Mouse (Mus musculus) hindbrain, postnatal 0 days (tissue): Measurements from ENCODE around the gene Slc16a3. TPM values are rescaled to one million over a fixed set of nuclear protein-coding genes. Genes with fewer than 3 reads are reported as not detected.
A peak's percentile ranks its signal among the peaks of the same experiment; 100 is the strongest.

ENCODE experiments used
- ATAC-seq: fragments of 200-750 bp; cut with Nextera tagmentation; 2 replicates; pipeline ENCODE4 v1.8.0; 2017; ENCODE audit warnings: mild to moderate bottlenecking, moderate TSS enrichment, moderate library complexity
- DNase-seq: peaks from one replicate; pipeline ENCODE4 v3.0.0-alpha.2; 2015; ENCODE audit warnings: low spot score
- H3K27ac ChIP-seq: fragments of 300-500 bp; sonication (generic); 2 replicates; pipeline ENCODE4 v1.5.1; 2014; ENCODE audit warnings: mild to moderate bottlenecking
- H3K27me3 ChIP-seq: fragments of 300-500 bp; sonication (generic); 2 replicates; pipeline ENCODE4 v1.6.1; 2014; ENCODE audit warnings: low read length, mixed read lengths; ENCODE audit not compliant: insufficient read depth
- H3K36me3 ChIP-seq: fragments of 300-500 bp; sonication (generic); 2 replicates; pipeline ENCODE4 v1.6.1; 2014; ENCODE audit warnings: low read length, mixed read lengths; ENCODE audit not compliant: insufficient read depth
- H3K4me1 ChIP-seq: fragments of 300-500 bp; sonication (generic); 2 replicates; pipeline ENCODE4 v1.6.1; 2014; ENCODE audit warnings: antibody characterized with exemption, low read length, mixed read lengths; ENCODE audit not compliant: insufficient read depth
- H3K4me2 ChIP-seq: fragments of 300-500 bp; sonication (generic); 2 replicates; pipeline ENCODE4 v1.6.1; 2014; ENCODE audit warnings: low read depth, mild to moderate bottlenecking, low read length, moderate library complexity, mixed read lengths
- H3K4me3 ChIP-seq: fragments of 300-500 bp; sonication (generic); 2 replicates; pipeline ENCODE4 v1.5.1; 2014; ENCODE audit warnings: low read length
- H3K9ac ChIP-seq: fragments of 300-500 bp; sonication (generic); replicated peaks from 2 replicates; pipeline ENCODE4 v1.6.1; 2014; ENCODE audit warnings: mild to moderate bottlenecking, low read length, moderate library complexity, mixed read lengths
- H3K9me3 ChIP-seq: fragments of 300-500 bp; sonication (generic); 2 replicates; pipeline ENCODE4 v1.6.1; 2016; ENCODE audit warnings: low read length, mixed read lengths
- CTCF ChIP-seq: IDR thresholded peaks from 2 replicates; pipeline ENCODE4 v1.5.1; 2016; ENCODE audit warnings: antibody characterized with exemption, control low read depth, low read depth
- WGBS: fragments of 180-500 bp; shearing (Covaris S2); extraction: QIAGEN DNeasy Blood & Tissue Kit; methylation state at CpG from one replicate; pipeline ENCODE4 v1.1.7; 2014; 5-methylcytosine and 5-hydroxymethylcytosine counted together
- polyA plus RNA-seq: library from polyadenylated mRNA; unstranded; fragments of >200 nt; fragmentation: Nextera tagmentation; extraction: Ambion mirVana; gene quantifications from 2 replicates; pipeline ENCODE4 v1.2.1, GENCODE M21; 2015
- total RNA-seq: library from RNA; depleted of rRNA; stranded (reverse); fragments of >200 nt; gene quantifications from 2 replicates; pipeline ENCODE4 v1.2.3, GENCODE M21; 2014

Slc16a3 gene
- total and polyA plus RNA-seq, 2 experiments from 2014 or later, result 6.4 to 24.9 TPM

DNA sequence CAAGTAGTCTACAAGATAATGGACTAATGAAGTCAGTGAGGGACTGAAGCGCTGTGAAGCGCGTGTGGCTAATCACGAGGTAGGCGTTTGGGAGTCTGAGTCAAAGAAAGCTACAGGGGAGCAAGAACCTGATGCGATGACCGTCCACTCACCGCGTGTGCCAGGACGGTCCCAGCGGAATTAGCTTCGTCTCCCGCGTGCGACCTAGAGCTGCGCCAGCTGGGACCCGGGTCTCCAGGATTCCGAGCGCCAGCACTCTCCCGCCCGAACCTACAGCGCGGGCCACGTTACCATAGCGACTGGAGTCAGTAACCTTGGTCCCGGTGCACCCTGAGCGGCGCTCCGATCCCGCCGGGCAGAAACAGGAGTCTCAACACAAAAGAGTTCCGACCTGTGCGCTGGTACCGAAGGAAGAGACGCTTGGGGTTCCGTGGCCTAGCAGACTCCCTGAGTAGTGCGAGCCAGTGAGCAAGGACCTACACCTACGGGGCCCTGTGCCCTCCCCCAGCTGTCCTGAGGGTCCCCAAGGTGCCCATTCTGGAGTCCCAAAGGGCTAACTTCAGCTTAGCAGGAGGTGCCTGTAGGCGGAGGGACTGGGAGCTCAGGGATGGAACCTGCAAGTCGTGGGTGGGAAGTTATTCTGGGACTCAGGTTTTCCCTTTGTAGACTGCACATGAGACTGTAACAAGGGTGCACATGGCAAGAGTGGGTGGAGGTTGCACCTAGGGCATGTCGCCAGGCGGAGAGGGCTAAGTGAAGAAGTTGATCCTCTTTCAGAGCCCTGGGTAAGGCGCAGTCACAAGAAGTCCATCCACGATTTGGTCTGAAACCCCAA lies 15.5 kb upstream of the Slc16a3 start, which contains the start of gene Ccdc57:
Gene Ccdc57, minus strand, starts transcription at position 309 of the 835 bp plus-strand sequence.
- Histone ChIP-seq H3K9me3 (no peaks in the 10 kb centered on the region), H3K27ac (peak within 1 kb of the TSS; percentile 45; the same call in 1 of the 2 replicates)
- WGBS, result 8% methylated on average over 44 of the region's 44 CpGs

DNA sequence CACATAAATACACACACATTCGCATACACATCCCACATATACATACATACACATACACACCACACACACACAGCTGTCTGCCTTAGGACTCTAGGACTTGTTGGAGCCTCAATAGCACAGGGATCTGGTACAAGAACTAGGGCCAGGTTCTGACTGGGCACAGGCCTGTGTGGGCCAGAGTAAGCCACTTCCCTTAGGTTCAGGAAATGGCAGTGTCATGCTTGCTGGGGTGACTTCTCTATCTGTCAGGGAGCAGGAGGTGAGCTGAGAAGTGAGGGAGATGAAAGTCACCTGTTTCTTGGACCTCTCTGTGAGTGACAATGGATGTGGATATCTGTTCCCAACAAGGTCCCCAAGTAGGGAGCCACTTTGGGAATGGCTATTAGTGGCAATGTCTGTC lies 10.3 kb upstream of the Slc16a3 start:
- Histone ChIP-seq H3K36me3 (no peaks in the 10 kb centered on the region), H3K4me3 (no peak overlapping the region), H3K27me3 (no peaks in the 10 kb centered on the region), H3K9ac (no peak overlapping the region), H3K27ac (no peak overlapping the region), H3K9me3 (no peaks in the 10 kb centered on the region), H3K4me1 (peaks cover 1% of the 10 kb centered on the region; the same call in 1 of the 2 replicates), H3K4me2 (no peak overlapping the region)
- no peak for TF ChIP-seq CTCF
- DNase-seq, result no peak
- 98% methylated on average over 1 of the region's 1 CpGs for WGBS
- ATAC-seq, result no peak

More for the DNA sequence above, 15.5 kb upstream of the Slc16a3 start, which contains the start of gene Ccdc57:
- TF ChIP-seq CTCF, result no peak
- peak; percentile 94 for DNase-seq
- Histone ChIP-seq H3K9ac (peak within 1 kb of the TSS; percentile 68), H3K4me3 (peak within 1 kb of the TSS; percentile 76), H3K4me2 (peak within 1 kb of the TSS; percentile 85), H3K27me3 (no peaks in the 10 kb centered on the region), H3K4me1 (peaks cover 7% of the 10 kb centered on the region; the same call in 1 of the 2 replicates), H3K36me3 (no peaks in the 10 kb centered on the region)
- ATAC-seq, result peak; percentile 96

DNA sequence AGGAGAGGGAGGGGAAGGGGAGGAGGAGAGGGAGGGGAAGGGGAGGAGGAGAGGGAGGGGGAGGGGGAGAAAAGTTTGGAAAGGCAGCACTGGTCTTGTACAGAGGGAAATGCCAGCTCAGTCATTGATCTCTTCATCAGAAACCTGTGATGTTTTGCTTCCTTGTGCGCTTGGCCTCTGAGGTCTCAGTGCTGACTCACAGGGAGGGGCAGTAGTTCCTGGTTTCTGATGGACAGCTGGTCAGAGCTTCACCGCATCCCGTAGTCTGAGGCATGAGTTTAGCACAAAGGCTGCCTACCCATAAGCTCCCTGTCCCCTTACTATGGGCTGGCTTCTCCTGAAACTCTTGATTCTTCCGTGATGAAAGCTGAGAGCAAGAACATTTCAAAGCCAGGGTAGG lies 9.5 kb upstream of the Slc16a3 start:
- Histone ChIP-seq H3K27me3 (no peaks in the 10 kb centered on the region), H3K4me1 (no peaks in the 10 kb centered on the region), H3K4me2 (no peak overlapping the region), H3K36me3 (no peaks in the 10 kb centered on the region), H3K27ac (no peak overlapping the region), H3K9ac (no peak overlapping the region), H3K9me3 (no peaks in the 10 kb centered on the region), H3K4me3 (no peak overlapping the region)
- ATAC-seq (no peak), DNase-seq (no peak)
- no peak for TF ChIP-seq CTCF
- WGBS, result 37% methylated on average over 4 of the region's 4 CpGs

DNA sequence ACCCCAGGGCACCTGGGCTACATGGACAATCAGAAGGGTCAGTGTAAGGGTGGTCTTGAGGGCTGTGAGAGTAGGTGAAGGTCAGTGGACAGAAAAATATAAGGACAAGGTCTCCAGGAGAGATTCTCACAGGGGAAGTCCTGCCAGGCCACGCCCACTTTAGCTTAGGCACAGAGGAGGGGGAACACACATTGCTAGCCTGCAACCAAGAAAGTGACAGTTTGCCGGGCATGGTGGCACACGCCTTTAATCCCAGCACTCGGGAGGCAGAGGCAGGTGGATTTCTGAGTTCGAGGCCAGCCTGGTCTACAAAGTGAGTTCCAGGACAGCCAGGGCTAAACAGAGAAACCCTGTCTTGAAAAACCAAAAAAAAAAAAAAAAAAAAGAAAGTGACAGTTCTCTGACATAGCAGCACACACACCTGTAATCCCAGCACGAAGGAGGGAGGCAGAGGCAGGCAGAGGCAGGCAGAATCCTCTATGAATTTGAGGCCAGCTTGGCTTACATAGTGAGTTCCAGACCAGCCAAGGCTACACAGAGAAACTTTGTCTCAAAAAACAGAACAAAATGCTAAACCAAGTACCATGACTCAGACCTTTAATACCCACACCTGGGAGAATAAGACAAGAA lies 8.5 kb upstream of the Slc16a3 start:
- DNase-seq (no peak), ATAC-seq (no peak)
- Histone ChIP-seq H3K4me2 (no peak overlapping the region), H3K9me3 (no peaks in the 10 kb centered on the region), H3K4me3 (no peak overlapping the region), H3K9ac (no peak overlapping the region), H3K27ac (no peak overlapping the region), H3K27me3 (no peaks in the 10 kb centered on the region), H3K36me3 (no peaks in the 10 kb centered on the region), H3K4me1 (no peaks in the 10 kb centered on the region)
- 65% methylated on average over 6 of the region's 6 CpGs for WGBS
- no peak for TF ChIP-seq CTCF

DNA sequence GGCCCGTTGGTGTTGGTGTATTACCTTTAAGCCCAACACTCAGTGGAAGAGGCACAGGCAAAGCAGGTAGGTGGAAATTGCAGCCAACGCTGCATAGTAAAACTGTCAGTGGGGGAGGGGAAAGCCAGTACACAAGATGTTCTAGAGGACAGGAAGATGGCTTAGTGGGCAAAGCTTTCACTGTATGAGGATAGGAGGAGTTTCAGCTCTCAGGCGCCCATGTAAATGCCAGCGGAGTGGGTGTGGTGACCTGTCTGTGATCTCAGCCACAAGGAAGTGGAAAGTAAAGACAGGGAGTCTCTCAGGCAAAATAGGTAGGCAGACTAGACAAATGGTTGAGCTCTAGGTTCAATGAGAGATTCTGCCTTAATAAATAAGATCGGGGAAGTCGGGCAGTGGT lies 7.3 kb upstream of the Slc16a3 start:
- H3K9ac ChIP-seq, result no peak overlapping the region
- H3K4me1 ChIP-seq, result no peaks in the 10 kb centered on the region
- H3K27me3 ChIP-seq, result no peaks in the 10 kb centered on the region
- H3K36me3 ChIP-seq, result no peaks in the 10 kb centered on the region
- no peak overlapping the region for H3K4me2 ChIP-seq
- 87% methylated on average over 6 of the region's 6 CpGs for WGBS
- ATAC-seq, result no peak
- no peak overlapping the region for H3K4me3 ChIP-seq
- no peaks in the 10 kb centered on the region for H3K9me3 ChIP-seq
- no peak for DNase-seq
- H3K27ac ChIP-seq, result no peak overlapping the region
- TF ChIP-seq CTCF, result no peak

DNA sequence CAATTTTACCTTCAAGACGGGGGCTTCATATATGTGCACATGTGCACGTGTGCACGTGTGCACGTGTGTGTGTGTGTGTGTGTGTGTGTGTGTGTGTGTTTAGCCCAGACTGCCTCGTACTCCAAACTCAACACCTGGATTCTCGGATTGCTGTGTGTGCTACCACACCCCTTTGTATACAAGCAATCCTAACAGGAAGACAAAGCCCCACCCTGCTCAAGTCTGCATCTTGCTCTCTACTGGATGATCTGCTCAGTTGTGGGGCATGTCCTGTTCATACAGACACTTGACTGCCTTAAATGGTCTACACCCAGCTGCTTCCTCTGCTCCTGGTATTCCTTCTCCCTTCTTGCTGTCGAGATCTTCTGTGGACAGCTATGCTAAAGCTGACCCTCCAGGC lies 3.0 kb upstream of the Slc16a3 start:
- Histone ChIP-seq H3K27ac (no peak overlapping the region), H3K9ac (no peak overlapping the region), H3K27me3 (peaks cover 23% of the 10 kb centered on the region), H3K9me3 (no peaks in the 10 kb centered on the region), H3K4me3 (no peak overlapping the region), H3K4me1 (0 out of 2 replicates have a peak, but pooled peaks cover 4% of the 10 kb centered on the region), H3K36me3 (no peaks in the 10 kb centered on the region), H3K4me2 (no peak overlapping the region)
- no peak for DNase-seq
- TF ChIP-seq CTCF, result no peak
- 89% methylated on average over 7 of the region's 7 CpGs for WGBS
- no peak for ATAC-seq
